Mouse (Mus musculus) lung, embryonic 15.5 days (tissue): ENCODE data around the gene Trio. TPM values are rescaled to one million over a fixed set of nuclear protein-coding genes. Genes with fewer than 3 reads are reported as not detected.

Experiments used
- ATAC-seq: fragments of 200-750 bp; cut with Nextera tagmentation; 2 replicates; pipeline ENCODE4 v1.8.0; 2017; ENCODE audit warnings: moderate number of reproducible peaks, borderline replicate concordance; ENCODE audit not compliant: low FRiP score, low TSS enrichment; ENCODE audit errors: extremely low read depth
- H3K27ac ChIP-seq: fragments of 300-500 bp; sonication (generic); 2 replicates; pipeline ENCODE4 v1.5.1; 2015; ENCODE audit warnings: moderate library complexity, mild to moderate bottlenecking, inconsistent platforms
- H3K27me3 ChIP-seq: fragments of 300-500 bp; sonication (generic); 2 replicates; pipeline ENCODE4 v1.6.1; 2015; ENCODE audit warnings: inconsistent platforms
- H3K36me3 ChIP-seq: fragments of 300-500 bp; sonication (generic); 2 replicates; pipeline ENCODE4 v1.6.1; 2015; ENCODE audit warnings: inconsistent platforms
- H3K4me1 ChIP-seq: fragments of 300-500 bp; sonication (generic); 2 replicates; pipeline ENCODE4 v1.6.1; 2015; ENCODE audit warnings: inconsistent platforms
- H3K4me2 ChIP-seq: fragments of 300-500 bp; sonication (generic); 2 replicates; pipeline ENCODE4 v1.6.1; 2015; ENCODE audit warnings: inconsistent platforms, mild to moderate bottlenecking, moderate library complexity
- H3K4me3 ChIP-seq: fragments of 300-500 bp; sonication (generic); 2 replicates; pipeline ENCODE4 v1.5.1; 2015; ENCODE audit warnings: mild to moderate bottlenecking, inconsistent platforms
- H3K9ac ChIP-seq: fragments of 300-500 bp; sonication (generic); 2 replicates; pipeline ENCODE4 v1.6.1; 2015; ENCODE audit warnings: inconsistent platforms
- H3K9me3 ChIP-seq: fragments of 300-500 bp; sonication (generic); 2 replicates; pipeline ENCODE4 v1.6.1; 2016; ENCODE audit warnings: inconsistent platforms
- WGBS: fragments of 180-500 bp; shearing (Covaris S2); methylation state at CpG from one replicate; pipeline ENCODE4 v1.1.7; 2015; 5-methylcytosine and 5-hydroxymethylcytosine counted together
- polyA plus RNA-seq: library from polyadenylated mRNA; unstranded; fragments of >200 nt; fragmentation: Nextera tagmentation; extraction: Ambion mirVana; gene quantifications from 2 replicates; pipeline ENCODE4 v1.2.1, GENCODE M21; 2015

Gene Trio
- polyA plus RNA-seq, 1 experiment from 2014 or later: 18.7 TPM

- WGBS: 57% methylated on average over 7 of the region's 7 CpGs
- Histone ChIP-seq H3K4me1 (peaks cover 44% of the 10 kb centered on the region), H3K4me2 (no peak overlapping the region), H3K9ac (no peak overlapping the region), H3K27ac (no peak overlapping the region), H3K36me3 (no peaks in the 10 kb centered on the region), H3K9me3 (no peaks in the 10 kb centered on the region), H3K27me3 (no peaks in the 10 kb centered on the region), H3K4me3 (no peak overlapping the region)
- ATAC-seq: no peak
These were observed 99.2 kb downstream of the Trio start for GRCm38 (mm10) chr15:27926450-27926849.

- ATAC-seq: no peak
- no peaks in the 10 kb centered on the region for H3K27me3 ChIP-seq
- no peak overlapping the region for H3K4me2 ChIP-seq
- no peak overlapping the region for H3K27ac ChIP-seq
- no peaks in the 10 kb centered on the region for H3K36me3 ChIP-seq
- H3K4me1 ChIP-seq: peaks cover 44% of the 10 kb centered on the region
- no peak overlapping the region for H3K4me3 ChIP-seq
- no peaks in the 10 kb centered on the region for H3K9me3 ChIP-seq
- WGBS: 43% methylated on average over 8 of the region's 8 CpGs
- no peak overlapping the region for H3K9ac ChIP-seq
These were observed 99.8 kb downstream of the Trio start for GRCm38 (mm10) chr15:27925865-27926264.

GRCm38 (mm10) chr15:27925004-27925635, 100.5 kb downstream of the Trio start:
- Histone ChIP-seq H3K9ac (no peak overlapping the region), H3K27me3 (no peaks in the 10 kb centered on the region), H3K4me3 (no peak overlapping the region), H3K9me3 (no peaks in the 10 kb centered on the region), H3K27ac (no peak overlapping the region), H3K36me3 (no peaks in the 10 kb centered on the region), H3K4me2 (no peak overlapping the region), H3K4me1 (peaks cover 44% of the 10 kb centered on the region)
- ATAC-seq: no peak
- 36% methylated on average over 15 of the region's 15 CpGs for whole genome bisulfite sequencing

GRCm38 (mm10) chr15:27923987-27924341, 101.7 kb downstream of the Trio start:
- ATAC-seq: no peak
- Histone ChIP-seq H3K4me3 (peak overlapping the region; percentile 16; the same call in 1 of the 2 replicates), H3K9me3 (no peaks in the 10 kb centered on the region), H3K9ac (no peak overlapping the region), H3K4me1 (peaks cover 47% of the 10 kb centered on the region), H3K36me3 (no peaks in the 10 kb centered on the region), H3K4me2 (peak overlapping the region; percentile 47), H3K27me3 (no peaks in the 10 kb centered on the region), H3K27ac (no peak overlapping the region)
- 14% methylated on average over 5 of the region's 5 CpGs for WGBS

GRCm38 (mm10) chr15:27923280-27923986, 102.2 kb downstream of the Trio start:
- Histone ChIP-seq H3K27me3 (no peaks in the 10 kb centered on the region), H3K4me3 (peak overlapping the region; percentile 16), H3K36me3 (no peaks in the 10 kb centered on the region), H3K4me1 (peaks cover 47% of the 10 kb centered on the region), H3K9ac (0 out of 2 replicates have a peak overlapping the region, but pooled peaks have one; percentile 3), H3K9me3 (no peaks in the 10 kb centered on the region), H3K27ac (no peak overlapping the region), H3K4me2 (peak overlapping the region; percentile 47)
- WGBS: 7% methylated on average over 21 of the region's 21 CpGs
- ATAC-seq: peak; percentile 88

GRCm38 (mm10) chr15:27920751-27921150, 104.9 kb downstream of the Trio start:
- no peaks in the 10 kb centered on the region for H3K27me3 ChIP-seq
- no peak for ATAC-seq
- no peak overlapping the region for H3K27ac ChIP-seq
- 56% methylated on average over 3 of the region's 3 CpGs for WGBS
- H3K9me3 ChIP-seq: no peaks in the 10 kb centered on the region
- peaks cover 37% of the 10 kb centered on the region for H3K4me1 ChIP-seq
- H3K4me2 ChIP-seq: no peak overlapping the region
- H3K4me3 ChIP-seq: no peak overlapping the region
- H3K9ac ChIP-seq: no peak overlapping the region
- H3K36me3 ChIP-seq: peaks cover 2% of the 10 kb centered on the region; the same call in 1 of the 2 replicates

- H3K4me3 ChIP-seq: no peak overlapping the region
- peak; percentile 71; the same call in 1 of the 2 replicates for ATAC-seq
- peaks cover 2% of the 10 kb centered on the region; the same call in 1 of the 2 replicates for H3K36me3 ChIP-seq
- peaks cover 26% of the 10 kb centered on the region for H3K4me1 ChIP-seq
- H3K9ac ChIP-seq: no peak overlapping the region
- H3K27me3 ChIP-seq: no peaks in the 10 kb centered on the region
- no peak overlapping the region for H3K4me2 ChIP-seq
- WGBS: 10% methylated on average over 5 of the region's 5 CpGs
- no peaks in the 10 kb centered on the region for H3K9me3 ChIP-seq
- no peak overlapping the region for H3K27ac ChIP-seq
These were observed 106.1 kb downstream of the Trio start for GRCm38 (mm10) chr15:27919540-27919939.

GRCm38 (mm10) chr15:27918798-27919197, 106.8 kb downstream of the Trio start:
- no peak for ATAC-seq
- peaks cover 21% of the 10 kb centered on the region for H3K4me1 ChIP-seq

GRCm38 (mm10) chr15:27916204-27916603, 109.4 kb downstream of the Trio start:
- Histone ChIP-seq H3K27ac (no peak overlapping the region), H3K4me3 (no peak overlapping the region), H3K27me3 (no peaks in the 10 kb centered on the region), H3K9me3 (no peaks in the 10 kb centered on the region), H3K36me3 (peaks cover 7% of the 10 kb centered on the region; the same call in 1 of the 2 replicates), H3K9ac (no peak overlapping the region), H3K4me2 (no peak overlapping the region), H3K4me1 (0 out of 2 replicates have a peak, but pooled peaks cover 4% of the 10 kb centered on the region)
- WGBS: 59% methylated on average over 4 of the region's 4 CpGs
- no peak for ATAC-seq

More at GRCm38 (mm10) chr15:27918798-27919197, 106.8 kb downstream of the Trio start:
- Histone ChIP-seq H3K36me3 (peaks cover 2% of the 10 kb centered on the region; the same call in 1 of the 2 replicates), H3K9ac (no peak overlapping the region), H3K27ac (no peak overlapping the region), H3K27me3 (no peaks in the 10 kb centered on the region), H3K9me3 (no peaks in the 10 kb centered on the region), H3K4me2 (no peak overlapping the region), H3K4me3 (no peak overlapping the region)
- 67% methylated on average over 9 of the region's 9 CpGs for WGBS

GRCm38 (mm10) chr15:27913013-27913412, 112.6 kb downstream of the Trio start:
- no peaks in the 10 kb centered on the region for H3K4me1 ChIP-seq
- H3K27me3 ChIP-seq: no peaks in the 10 kb centered on the region
- H3K36me3 ChIP-seq: peaks cover 9% of the 10 kb centered on the region; the same call in 1 of the 2 replicates
- H3K9ac ChIP-seq: no peak overlapping the region
- 73% methylated on average over 3 of the region's 3 CpGs for WGBS
- no peak for ATAC-seq
- H3K27ac ChIP-seq: no peak overlapping the region; the same call in 1 of the 2 replicates
- no peak overlapping the region for H3K4me2 ChIP-seq
- no peak overlapping the region for H3K4me3 ChIP-seq
- H3K9me3 ChIP-seq: no peaks in the 10 kb centered on the region

GRCm38 (mm10) chr15:27911196-27911595, 114.5 kb downstream of the Trio start:
- Histone ChIP-seq H3K9me3 (no peaks in the 10 kb centered on the region), H3K4me3 (no peak overlapping the region), H3K27ac (no peak overlapping the region), H3K4me1 (peaks cover 9% of the 10 kb centered on the region), H3K4me2 (no peak overlapping the region), H3K27me3 (no peaks in the 10 kb centered on the region), H3K9ac (no peak overlapping the region), H3K36me3 (0 out of 2 replicates have a peak, but pooled peaks cover 6% of the 10 kb centered on the region)
- no peak for ATAC-seq
- WGBS: 73% methylated on average over 9 of the region's 9 CpGs

GRCm38 (mm10) chr15:27910179-27910578, 115.5 kb downstream of the Trio start:
- ATAC-seq: no peak
- WGBS: 78% methylated on average over 7 of the region's 7 CpGs
- H3K4me1 ChIP-seq: peaks cover 9% of the 10 kb centered on the region

More at GRCm38 (mm10) chr15:27910179-27910578, 115.5 kb downstream of the Trio start:
- H3K27me3 ChIP-seq: no peaks in the 10 kb centered on the region
- no peak overlapping the region for H3K9ac ChIP-seq
- no peak overlapping the region for H3K27ac ChIP-seq
- 0 out of 2 replicates have a peak, but pooled peaks cover 6% of the 10 kb centered on the region for H3K36me3 ChIP-seq
- no peak overlapping the region for H3K4me2 ChIP-seq
- no peaks in the 10 kb centered on the region for H3K9me3 ChIP-seq
- H3K4me3 ChIP-seq: no peak overlapping the region
